Mouse (Mus musculus): ENCODE data around the gene Esrrg.

DNA sequence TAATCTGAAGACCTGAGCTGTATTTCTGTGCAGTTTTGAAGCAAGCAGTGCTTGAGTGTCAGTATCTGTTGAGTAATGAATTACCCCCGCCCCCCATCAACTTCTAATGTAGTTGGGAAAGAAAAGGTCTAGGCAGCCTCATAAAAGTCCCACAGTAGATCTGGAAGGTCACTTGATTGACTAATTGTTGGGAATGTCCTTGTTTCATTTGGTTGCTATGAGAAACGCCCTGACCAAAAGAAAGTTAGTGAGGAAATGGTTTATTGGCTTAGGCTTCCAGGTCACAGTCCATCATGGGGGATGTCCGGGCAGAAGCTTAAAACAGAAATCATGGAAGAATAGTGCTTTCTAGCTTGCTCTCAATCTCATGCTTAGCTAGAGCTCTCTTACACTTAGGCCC is 287.7 kb downstream of the Esrrg start:
- TF ChIP-seq POLR2A (IDR thresholded peaks at IDR 0.05; ENCODE audit: extremely low read depth, insufficient read depth, low read length) = no peak
- TF ChIP-seq CTCF (IDR thresholded peaks at IDR 0.05; ENCODE audit: extremely low read depth, insufficient read depth, low read length) = no peak
